Mouse (Mus musculus): ENCODE results near the gene Bgn.

Bgn gene

DNA sequence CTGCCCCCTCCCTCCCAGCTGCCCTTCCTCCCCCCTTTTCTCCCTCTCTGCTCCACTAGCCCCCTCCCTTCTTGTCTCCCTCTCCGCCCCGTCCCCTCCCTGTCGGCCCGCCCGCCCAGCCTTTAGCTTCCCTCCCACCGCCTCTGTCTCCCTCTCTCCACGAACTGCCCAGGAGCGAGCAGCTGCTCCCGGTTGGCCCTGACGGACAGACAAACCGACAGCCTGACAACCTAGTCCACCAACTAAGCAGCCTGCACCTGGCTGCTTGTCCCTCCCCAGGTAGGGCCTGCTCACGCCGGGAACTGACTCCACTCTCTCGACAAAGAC, at the start of gene Bgn:
TSS of gene Bgn (plus strand) at position 119 of the 327 bp plus-strand sequence.
- peak; percentile 34 for DNase-seq (ENCODE audit: low spot score)

DNA sequence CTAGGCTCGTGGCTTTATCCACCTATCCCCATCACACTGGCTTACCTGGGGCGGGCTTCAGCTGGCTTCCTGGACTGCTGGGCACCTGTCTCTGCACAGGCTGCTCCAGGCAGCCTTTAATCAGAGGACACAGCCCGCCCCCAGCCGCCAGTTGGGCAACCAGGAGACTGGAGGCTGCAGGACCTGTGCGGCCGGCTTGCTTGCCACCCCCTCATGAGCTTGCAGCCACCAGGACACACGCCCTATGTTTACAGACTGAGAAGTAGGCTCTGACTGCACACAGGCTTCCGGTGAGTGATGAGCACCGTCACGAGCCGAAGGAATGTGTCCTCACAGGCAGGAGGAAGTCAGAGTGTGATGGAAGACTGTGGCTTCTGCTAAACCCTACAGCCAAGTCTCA, 48.1 kb upstream of the Bgn start, which contains the start of gene Trex2:
TSS of gene Trex2 (minus strand) at position 93 of the 400 bp plus-strand sequence.
- DNase-seq (ENCODE audit: low spot score) = peak; percentile 46

DNA sequence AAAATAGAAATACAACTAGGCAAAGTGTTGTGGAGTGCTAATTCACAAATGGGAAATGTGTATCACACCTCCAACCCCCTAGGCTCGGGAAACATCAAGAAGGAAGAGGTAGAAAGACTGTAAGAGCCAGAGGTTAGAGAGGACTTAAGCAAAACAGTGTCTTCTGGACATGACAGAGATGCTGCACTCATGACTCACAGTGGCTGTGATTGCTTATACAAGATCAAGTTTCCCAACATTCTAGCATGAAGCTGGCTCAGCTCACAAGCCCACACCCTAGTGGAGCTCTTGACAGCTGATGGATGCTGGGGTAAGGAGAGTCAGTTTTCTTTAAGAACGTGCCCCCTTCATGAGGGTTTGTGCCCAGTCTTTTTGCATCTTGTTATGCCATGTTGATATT, 42.0 kb upstream of the Bgn start:
- no peak for DNase-seq (ENCODE audit: low spot score)

DNA sequence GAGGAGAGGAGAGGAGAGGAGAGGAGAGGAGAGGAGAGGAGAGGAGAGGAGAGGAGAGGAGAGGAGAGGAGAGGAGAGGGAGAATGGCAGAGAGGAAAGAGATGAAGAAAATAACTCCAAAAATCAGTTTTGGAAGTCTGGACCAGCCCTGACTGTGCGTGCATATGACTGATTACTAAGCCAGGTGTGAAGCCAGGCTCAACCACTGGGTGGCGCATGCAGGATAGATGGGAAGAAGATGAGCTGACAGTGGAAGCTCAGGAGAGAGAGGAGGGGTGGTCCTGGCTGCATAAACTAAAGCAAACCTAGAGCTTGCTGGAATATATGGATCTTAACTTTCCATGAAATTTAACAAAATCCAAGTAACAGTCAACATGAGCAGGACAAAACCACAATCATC, 31.5 kb upstream of the Bgn start:
- DNase-seq (ENCODE audit: low spot score) = peak; percentile 60

DNA sequence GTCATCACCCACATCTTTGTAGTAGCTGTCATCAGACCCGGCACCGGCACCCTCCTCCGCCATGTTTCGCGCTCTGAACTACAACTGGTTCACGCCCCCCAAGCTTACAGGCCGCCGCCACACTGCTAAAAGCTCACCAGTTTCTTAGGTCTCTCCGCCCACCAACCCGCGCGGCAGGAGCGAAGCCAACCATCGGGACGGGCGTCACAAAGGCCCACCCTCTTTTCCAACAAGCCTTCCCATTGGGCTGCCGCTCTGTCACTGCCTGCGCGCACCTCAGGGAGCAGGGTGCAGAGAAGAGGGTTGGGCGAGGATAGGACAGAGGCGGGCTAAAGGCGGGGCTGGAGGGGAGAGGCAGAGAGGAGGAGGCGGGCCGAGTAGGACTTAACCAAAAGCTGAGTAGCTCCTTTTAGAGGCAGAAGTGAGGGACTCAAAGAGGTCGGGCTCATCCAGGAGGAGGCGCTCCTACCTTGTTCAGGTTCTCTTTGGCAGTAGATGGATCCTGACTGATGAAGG, 24.5 kb upstream of the Bgn start, which contains the start of gene Haus7:
TSS of gene Haus7 (minus strand) at position 168 of the 516 bp plus-strand sequence.
- peak; percentile 90 for DNase-seq (ENCODE audit: low spot score)

DNA sequence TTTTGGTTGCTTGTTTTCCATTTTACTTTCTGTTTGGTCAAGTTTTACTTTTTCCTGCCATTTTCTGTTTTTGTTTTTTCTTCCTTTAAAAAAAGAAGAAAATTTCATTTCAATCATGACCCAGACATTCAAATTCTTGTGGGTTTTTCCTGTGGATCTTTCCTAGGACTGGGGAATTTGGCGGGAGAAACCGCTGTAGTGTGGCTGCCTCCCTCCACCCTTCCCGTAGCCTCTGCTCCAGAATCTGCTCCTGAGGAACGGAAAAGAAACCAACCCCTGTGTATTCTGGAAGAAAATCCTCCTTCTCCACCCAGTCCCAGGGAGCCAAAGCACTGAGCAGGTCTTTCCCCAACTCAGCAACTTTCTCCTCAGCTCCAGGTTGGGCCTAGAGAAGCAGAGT, 22.6 kb upstream of the Bgn start:
- DNase-seq (ENCODE audit: low spot score) = no peak

DNA sequence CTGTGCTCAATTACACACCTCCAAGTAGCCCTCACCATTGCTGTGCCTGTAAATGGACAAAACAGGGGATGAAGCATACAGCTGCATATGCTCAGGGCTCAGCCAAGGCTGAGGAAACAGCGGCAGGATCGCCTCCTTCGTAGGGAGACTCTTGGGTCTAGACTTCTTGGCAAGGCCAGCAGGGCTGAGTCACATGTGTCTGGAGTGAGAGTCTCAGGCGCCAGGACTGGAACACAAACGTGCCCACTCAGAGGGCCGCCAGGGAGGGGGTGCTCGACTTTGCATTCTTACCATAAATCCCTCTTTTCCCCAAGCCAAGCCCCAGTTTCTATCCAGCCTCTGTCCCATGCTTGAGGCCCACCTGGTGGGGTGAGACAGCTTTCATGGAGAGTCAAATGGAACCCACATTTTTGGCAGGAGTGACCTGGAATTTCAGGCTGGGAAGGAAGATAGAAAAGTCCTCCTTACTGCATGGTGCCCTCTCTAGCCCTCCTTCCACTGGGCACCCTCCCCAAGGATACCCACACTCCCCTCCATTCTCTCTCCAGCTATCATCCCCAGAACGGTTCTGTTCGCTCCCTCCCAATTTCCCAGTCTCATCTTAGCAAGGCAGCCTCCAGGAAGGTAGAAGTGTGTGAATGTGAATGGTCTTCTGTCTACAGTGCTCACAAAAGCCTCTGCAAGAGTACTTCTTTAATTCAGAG, 17.8 kb upstream of the Bgn start:
- DNase-seq (ENCODE audit: low spot score) = peak; percentile 59

DNA sequence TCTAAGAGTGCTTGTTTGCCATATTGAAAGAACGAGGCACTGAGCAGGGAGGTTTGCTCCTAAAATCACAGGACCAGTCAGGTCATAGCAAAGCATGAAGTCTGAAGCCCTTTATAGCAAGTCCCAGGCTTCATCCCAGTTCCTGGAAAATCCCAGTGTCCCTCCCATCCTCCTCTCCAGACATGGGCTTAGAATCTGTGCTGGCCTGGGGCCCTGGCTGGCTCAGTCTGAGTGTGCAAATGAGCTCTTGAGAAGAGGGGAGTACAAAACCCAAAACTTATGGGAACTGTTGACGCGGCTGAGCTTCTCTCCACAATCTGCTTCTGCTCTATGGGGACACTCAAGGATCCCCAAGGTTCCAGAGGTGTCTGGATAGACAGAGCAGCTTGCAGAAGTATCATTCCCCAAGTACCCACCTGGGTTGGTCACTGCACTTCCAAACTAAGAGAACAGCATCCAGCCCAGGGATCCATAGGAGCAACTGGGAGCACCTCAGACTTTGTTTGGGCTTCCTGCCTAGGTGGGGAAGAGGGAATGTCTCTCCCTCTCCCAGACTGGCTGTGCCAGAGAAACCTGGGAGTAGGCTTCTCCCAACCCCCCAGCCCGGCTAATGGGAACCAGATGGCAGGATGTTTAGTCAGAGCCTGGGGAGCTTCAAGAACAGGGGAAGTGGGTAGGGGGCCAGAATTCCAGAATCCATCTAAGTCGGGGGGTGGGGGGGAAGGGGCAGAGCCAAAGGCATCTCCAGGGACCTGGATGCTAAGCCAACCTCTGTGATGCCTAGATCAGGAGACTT, 15.8 kb upstream of the Bgn start:
- peak; percentile 38 for DNase-seq (ENCODE audit: low spot score)

DNA sequence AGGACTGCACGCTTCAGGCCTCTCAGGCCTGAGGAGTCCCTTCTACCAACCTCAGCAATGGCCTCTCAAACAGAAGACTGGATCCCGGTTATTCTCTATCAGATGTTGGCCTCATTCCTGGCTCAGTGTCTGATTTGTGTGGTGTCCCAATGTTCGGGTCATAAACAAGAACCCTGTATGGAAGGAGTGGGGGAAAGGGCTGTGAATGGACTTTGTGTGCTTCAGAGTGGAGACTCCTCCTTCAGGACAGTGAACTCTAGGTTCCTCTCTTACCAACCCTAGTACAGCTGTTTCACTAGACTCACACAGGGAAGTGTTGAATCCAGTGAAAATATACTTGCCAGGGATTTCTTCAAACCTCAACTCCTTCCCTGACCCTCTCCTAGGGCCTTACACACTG, 15.1 kb upstream of the Bgn start:
- DNase-seq (ENCODE audit: low spot score) = no peak

DNA sequence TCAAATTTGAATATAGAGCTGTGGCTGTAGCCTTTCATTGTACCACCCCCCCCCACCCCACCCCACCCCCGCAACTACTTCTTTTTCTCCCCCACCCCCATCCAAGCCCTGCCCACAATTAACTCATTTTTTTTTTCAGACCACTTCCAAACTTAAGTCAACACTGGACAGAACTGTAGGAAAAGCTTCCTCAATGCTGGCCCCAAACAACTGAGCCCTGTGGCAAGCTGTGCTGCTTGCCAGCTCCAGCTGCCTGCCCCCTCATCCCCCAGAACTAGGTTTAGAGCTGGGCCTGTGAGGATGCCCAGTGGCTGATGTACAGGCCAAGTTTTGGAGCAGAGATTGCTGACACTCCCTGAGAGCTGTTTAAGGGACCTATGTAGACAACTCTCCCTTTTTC, 14.7 kb upstream of the Bgn start:
- DNase-seq (ENCODE audit: low spot score) = no peak

DNA sequence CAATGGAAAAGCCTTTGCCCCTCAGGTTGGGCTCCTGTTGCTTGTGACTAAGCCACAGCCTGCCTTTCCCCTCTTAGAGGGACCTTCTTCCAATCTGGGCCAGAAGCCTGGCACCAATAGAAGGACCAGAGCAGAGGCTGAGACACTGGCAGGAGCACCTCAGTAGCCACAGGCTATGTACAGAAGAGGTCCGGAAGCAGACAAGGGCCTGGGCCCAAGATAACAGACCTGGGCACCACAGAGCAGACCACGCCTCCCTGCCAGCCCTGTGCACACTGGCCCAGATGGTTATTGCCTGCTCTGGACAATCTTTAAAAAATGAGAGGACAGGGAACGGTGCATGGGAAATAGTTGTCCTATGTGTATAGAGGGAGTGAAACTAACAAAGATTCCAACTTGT, 11.6 kb upstream of the Bgn start:
- DNase-seq (ENCODE audit: low spot score) = no peak

DNA sequence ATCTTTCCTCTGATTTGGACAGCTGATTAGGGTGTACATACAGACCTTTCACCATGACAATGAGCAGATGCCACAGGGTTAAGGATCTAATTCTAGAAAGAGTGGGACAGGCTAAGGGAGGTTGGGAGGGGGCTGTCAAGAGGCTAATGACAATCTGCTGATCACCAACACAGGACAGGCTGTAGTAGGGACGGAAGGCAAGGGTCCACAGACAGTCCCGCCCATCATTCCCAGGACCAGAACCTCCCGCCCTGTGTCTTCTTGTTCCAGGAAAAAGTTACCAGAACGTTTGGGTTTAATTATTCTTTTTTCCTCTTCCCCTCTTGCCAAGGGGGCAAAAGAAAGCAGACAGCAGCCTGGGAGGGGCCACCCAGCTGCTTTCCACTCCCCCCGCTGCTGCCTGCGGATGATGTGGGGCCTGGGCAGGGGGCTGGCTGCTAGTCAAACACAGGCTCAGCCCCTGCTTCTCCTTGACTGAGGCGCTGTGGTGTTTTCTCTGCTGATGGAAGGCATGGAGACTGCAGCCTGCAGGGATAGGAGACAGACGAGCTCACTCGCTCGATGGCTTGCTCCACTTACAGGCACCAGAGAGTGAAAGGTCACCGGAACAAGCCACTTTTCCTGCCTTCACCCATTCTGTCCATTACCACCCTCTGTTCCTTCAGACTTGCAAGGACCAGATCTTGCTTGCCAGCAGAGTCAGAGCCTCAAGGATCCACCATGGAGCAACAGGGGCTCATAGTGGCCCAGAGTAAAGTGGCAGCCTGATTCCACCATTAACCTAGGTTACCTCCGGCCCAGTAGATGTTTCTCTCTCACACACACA, 8.8 kb upstream of the Bgn start:
- no peak for DNase-seq (ENCODE audit: low spot score)

DNA sequence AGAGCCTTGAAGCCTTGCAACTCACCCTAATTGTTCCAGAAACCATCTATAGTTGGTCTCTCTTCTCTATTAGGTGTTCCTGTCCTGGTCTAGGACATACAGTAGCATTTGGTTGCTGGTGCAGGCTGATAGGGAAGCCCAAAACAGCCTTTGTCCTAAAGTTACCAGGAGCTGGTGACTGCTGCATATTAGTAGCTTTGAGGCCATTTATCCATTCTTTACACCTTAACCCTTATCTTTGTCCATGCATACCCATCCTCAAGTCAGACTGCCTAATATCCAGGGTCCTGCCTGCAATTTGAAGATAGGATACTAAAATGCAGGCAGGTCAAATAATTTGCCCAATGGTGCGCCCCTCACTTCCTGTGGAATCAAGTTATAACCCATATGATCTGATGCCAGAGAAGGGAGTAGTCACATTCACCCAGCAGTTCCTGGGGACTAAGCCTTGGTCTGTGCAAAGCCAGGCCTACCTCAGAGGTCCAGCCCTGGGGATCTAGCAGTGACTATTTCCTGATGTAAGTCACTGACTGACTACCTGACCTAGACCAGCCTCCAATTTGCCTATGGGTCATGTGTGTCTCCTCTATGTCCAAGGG, 7.6 kb upstream of the Bgn start:
- no peak for DNase-seq (ENCODE audit: low spot score)

DNA sequence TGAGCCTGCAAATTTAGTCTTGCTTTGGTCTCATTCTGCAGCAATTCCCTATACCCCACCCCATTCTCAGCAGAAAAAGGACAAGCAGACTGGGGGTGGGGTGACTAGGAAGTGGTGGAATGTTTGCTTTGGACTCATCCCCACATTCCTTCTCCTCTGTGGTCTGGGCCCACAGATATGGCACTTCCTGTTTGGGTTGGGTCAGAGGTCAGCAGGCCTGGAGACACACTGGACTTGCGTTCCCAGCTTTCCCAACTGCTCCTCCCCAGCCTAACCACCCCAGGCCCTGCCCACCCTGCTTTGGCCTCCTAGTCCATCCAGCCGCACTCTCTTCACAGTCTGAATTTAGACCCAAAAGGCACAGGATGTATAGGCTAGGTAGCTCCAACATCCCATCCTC, 6.8 kb upstream of the Bgn start:
- DNase-seq (ENCODE audit: low spot score) = peak; percentile 43

DNA sequence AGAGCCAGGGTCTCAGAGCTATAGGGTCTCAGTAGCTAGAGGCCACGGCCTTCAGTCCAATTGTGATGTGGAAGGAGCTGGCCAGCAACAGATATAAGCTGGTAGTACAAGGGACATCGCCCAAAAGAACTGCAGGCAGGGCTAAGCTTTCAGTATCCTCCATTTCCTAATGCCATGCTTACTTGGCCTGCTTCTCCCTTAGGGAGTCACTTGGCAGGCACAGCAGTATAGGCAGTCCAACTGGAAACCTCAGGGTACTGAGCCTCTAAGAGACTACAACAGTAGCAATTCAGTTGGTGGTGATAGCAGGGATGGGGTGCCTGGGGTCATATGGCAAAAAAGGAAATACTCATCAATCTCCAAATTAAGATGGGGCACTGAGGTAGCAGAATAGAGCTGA, 5.9 kb upstream of the Bgn start:
- DNase-seq (ENCODE audit: low spot score) = no peak

DNA sequence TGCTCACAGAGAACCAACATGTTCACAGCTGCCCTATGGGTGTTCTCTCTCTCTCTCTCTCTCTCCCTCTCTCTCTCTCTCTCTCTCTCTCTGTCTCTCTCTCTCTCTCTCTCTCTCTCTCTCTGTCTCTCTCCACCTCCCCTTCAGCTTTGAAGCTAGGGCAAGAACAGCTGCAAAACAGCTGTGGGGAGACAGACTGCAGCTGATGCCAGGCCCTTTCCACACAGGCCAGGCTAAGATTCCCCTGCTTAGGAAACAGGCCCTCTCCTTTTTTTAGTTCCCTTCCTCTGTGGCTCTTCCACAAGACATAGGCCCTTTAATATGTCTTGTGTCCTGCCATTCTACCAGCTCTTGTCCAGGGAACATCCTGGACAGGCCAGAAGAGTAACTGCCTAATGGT, 3.7 kb upstream of the Bgn start:
- no peak for DNase-seq (ENCODE audit: low spot score)

DNA sequence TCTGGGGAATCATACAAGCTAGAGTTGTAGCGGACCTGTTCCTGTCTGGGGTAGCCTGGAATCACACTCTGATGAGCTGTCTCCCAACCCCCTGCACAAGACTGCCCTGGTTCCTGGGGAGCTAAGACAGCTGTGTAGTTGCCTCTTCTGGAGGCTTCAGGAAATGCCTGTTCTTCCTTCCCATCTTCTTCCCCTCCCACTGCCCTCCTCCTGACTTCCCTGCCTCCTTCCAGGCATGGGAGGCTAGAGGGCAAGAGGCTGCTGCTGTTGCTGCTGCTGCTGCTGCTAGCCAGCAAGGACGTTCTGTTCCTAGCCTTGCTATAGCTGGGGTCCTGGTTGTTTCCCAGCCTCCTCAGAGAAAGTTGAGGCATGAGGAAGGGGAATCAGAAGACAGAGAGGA, 3.1 kb upstream of the Bgn start:
- DNase-seq (ENCODE audit: low spot score) = no peak

DNA sequence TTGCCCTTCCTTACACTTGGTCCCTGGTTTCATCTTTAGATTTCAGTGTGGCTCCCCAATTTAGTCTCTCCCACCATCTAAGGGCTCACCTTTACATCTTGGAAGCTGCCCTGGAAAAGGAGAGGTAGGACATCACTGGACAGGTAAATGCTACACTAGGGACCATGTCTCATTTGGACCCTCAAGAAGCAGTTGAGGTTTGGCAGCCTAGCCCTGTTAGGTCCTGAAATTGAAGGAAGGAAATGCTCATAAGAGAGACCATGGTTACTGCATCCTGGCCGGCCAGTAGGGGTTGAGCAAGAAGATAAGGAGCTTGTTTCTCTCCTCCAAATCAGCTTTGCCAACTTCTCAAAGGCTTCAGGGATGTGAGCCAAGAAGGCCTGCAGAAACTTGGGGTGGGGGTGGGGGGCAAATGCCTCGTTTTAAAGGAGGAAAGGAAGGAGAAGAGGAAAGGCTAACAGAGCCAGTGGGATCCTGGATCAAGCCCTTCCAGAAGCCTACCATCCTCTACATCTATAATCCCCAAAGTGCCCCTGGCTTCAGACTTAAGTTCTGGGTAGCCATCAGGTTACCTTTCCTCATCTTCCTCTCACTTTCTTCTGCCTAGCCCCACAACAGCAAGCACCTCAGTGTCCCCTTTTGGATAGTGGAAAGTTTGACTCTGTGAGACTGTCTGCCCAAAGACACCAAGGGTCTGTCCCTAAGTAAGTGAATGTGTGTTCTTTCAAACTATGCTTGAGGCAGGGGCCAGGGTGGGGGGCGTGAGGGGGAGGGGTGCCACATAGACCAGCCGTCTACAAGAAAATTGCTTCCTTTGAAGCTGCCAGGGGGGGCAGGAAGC, 539 bp upstream of the Bgn start:
- no peak for DNase-seq (ENCODE audit: low spot score)

DNA sequence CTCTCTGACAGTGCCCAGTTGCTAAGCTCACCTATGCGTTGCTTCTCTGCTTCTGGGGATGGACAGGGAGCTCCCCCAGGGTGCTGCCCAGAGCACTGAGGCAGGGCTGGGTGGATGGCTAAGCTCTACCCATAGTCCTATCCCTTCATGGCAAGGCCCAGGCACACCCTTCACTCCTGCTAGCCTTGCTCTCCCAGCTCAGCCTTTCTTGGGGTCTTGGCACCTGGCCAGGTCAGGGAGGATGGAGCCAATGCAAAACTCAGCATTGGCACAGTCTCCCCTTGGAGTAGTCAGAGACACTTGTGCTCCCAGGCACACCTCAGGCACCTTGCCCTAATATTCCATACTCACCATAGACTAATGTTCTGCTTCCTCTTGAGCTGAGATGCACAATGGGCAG, 674 bp downstream of the Bgn start:
- DNase-seq (ENCODE audit: low spot score) = no peak

DNA sequence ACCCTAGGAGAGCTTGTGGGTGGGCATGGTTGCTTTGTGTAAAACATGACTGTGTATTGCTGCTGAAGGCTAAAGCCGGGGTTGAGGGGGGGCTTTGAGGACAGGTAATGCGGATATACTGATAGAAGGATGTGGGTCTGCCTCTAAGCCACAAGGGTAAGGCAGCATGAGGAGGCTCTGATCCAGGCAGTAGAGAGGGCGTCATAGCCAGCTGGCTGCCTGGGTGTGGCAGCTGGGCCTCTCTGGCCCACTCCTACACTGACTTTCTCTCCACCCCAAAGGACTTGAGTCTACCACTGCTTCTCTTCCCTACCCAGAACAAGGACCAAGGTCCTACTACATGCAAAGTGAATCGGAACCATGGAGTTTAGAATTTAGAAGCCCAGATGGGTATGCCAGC, 1.5 kb downstream of the Bgn start:
- no peak for DNase-seq (ENCODE audit: low spot score)

DNA sequence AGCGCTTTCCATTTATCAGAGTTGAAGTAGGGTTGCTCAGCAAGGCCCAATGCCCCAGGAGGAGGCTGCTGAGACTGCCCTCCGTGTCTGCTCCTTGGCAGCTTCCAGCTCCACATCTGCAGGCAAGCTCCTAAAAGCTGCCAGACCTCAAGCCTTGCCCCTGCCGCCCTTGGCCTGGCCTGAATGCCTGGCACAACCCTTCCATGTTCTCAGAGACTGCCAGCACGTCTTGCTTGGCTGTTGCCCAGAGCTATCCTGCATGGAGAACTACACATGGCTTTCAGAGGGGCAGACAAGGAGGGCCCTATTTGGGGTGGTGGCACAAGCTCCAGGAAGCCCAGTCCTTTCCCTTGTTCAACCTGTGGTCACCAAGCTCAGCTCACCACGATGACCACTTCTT, 3.5 kb downstream of the Bgn start:
- DNase-seq (ENCODE audit: low spot score) = no peak

Data from urinary bladder, postnatal 14 days (tissue).